Mouse (Mus musculus): ENCODE measurements around the gene Gemin4. TPM values are rescaled to one million over a fixed set of nuclear protein-coding genes. Genes with fewer than 3 reads are reported as not detected.

Gemin4 gene
- 1 to 10 TPM; 2.0 to 4.3 (median 3.6) TPM for total RNA-seq (2022)

DNA sequence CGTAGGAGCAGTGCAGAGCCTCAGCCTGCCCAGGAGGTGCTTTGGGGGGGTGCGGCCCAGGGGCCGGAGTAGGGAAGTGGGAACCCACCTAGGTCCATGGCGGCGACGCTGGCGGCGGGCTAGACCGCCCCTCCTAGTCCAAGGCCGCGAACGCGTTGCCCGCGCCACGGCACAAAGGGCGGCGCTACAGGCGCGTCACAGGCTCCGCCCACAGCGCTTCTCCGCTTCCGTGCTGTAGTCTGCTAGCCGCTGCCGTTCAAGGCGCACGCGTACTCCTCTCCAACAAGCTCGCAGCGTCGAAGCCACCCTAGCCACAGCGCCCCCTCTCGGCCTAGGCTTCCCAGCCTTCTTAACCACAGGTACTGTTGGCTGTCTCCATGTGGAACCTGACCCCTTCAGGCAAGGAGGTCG, at the start of gene Gemin4, which contains the start of gene Dbil5:
Gemin4 (minus strand) TSS at position 275 of the 411 bp plus-strand sequence.
Dbil5 (plus strand) TSS at position 219 of the 411 bp plus-strand sequence.
- peak; percentile 90 to 96 for DNase-seq (ENCODE audit: low spot score in 2 of 2)

DNA sequence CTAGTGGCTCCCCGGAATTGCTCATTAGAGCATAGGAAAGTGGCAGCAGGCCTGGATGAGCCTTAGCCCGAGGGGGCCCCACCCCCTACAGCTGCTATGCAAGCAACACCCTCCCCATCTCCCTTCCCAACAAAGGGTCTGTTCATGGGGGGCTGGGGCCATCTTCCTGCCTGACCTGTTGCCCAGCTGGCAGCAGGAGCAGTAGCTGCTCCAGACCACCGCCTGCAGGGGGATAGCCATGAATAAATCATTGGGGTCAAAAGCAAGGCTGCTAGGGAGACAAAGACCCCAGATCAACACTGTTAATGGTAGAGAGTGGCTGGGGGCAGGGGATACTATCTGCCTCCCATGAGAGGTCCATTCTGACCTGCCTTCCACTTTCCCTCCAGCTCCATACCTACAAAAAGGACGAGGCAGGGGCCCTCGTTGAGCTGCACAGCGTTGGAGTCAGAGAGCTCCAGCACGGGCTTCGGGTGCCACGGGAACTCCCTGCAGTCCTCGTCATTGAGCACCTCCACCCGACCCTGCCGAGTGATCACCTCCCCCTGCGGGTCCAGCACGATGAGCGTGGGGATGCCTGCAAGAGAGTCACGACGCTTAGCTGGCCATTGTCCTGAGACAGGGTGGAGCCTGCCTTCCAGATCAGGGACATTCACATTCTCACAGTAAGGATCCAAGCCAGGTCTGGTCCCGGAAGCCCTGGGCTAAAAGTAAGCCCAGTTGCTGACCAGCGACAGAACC, 45.3 kb upstream of the Gemin4 start:
- no peak for DNase-seq (ENCODE audit: low spot score in 2 of 2)

DNA sequence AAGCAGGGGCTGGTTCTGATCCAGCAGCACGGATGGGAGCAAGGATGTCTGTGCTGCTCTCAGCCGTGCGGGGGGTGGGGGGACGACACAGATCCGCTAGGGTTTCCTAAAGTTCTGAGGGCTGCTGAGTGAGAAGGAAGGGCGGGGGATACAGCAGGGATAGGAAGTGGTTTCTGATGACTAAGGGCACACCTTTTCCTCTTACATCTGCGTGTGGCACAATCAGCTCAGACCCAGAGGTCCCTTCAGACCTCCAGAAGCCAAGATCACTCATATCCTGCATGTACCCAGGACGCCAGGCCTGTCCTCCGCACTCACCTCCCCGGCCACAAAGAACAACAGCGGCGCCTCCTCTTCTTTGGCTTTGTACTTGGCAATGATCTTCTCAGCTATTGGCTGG, 43.8 kb upstream of the Gemin4 start:
- DNase-seq (ENCODE audit: low spot score in 2 of 2), result no peak

- DNase-seq (ENCODE audit: low spot score in 2 of 2), result no peak
Observed at GRCm38 (mm10) chr11:76260208-76261050, 43.0 kb upstream of the Gemin4 start.

DNA sequence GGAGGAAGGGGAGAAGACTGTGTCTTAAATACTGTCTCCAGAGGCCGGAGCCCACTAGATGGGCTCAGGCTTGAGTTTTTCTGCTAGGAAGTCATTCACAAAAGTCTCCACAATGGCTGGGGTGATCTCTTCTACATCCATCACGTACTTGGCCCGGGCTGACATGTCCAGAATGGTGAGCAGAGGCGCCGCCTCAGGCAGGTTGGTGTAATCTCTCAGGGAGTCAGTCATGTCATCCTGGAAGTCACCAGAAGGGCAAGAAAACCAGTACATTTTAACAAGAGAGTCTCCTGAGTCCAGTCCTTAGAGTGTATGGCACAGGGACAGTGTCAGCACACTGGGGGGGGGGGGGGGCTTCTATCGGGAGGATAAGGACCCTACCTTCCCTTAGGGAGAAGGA, 41.0 kb upstream of the Gemin4 start:
- no peak for DNase-seq (ENCODE audit: low spot score in 2 of 2)

- DNase-seq (ENCODE audit: low spot score in 2 of 2), result no peak
Observed at GRCm38 (mm10) chr11:76257386-76257785, 39.9 kb upstream of the Gemin4 start.

DNA sequence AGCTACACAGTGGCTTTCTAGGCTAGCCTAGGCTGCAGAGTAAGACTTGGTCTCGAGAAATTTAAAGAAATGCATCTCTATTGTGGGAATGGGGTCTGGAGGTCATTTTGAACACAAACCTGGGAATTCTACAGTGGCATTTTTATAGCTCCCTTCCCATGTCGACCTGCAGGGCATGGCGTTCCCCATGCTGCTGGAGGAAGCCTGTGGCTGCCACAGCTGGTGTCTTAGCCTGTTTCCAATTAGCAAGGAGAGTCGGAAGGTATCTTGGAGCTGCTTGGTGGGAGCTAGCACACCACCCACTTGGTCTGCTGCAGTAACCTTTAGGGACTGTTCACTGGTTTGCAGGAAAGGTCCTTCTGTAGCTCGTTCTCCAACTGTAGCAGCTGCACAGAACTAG, 38.7 kb upstream of the Gemin4 start:
- no peak for DNase-seq (ENCODE audit: low spot score in 2 of 2)

GRCm38 (mm10) chr11:76255431-76256001, 38.1 kb upstream of the Gemin4 start:
- DNase-seq (ENCODE audit: low spot score in 2 of 2), result no peak

DNA sequence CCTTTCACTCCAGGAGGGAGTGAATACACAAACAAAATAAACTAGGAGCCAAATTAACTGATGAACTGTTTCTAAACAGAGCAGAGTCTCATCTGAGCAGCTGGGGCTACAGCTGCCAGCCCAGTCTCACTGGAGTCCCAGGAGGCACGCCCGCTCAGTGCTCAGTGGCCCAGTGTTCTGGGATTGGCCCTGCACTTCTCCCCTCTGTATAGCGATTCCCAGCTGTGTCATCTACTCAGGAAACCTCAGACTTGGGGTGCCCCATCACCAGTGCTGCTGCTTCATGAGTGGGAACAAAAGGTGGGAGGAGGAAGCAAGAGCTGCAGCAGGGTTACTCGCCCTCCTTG, 36.4 kb upstream of the Gemin4 start:
- no peak for DNase-seq (ENCODE audit: low spot score in 2 of 2)

- DNase-seq (ENCODE audit: low spot score in 2 of 2), result peak; percentile 73 to 78
Observed at GRCm38 (mm10) chr11:76253145-76253917, 35.9 kb upstream of the Gemin4 start.

DNA sequence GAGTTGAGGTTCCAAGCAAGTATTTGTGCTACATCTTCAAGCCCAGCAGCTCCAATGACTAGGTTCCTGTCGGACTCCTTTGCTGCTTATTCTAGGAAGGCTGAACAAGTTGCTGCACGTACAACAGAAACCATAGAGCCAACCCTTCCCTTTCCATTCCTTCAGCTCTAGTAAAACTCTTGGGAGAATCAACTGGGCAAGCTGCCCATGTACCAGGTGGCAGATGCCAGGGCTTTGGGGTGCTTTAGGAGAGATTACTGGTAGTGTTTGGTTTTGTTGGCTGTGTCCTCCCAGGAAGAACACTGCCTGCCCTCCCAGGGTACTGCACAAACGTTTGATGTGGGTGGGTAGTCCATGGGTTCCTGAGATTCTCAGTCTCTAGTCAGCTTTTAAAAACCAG, 34.6 kb upstream of the Gemin4 start:
- DNase-seq (ENCODE audit: low spot score in 2 of 2), result no peak

DNA sequence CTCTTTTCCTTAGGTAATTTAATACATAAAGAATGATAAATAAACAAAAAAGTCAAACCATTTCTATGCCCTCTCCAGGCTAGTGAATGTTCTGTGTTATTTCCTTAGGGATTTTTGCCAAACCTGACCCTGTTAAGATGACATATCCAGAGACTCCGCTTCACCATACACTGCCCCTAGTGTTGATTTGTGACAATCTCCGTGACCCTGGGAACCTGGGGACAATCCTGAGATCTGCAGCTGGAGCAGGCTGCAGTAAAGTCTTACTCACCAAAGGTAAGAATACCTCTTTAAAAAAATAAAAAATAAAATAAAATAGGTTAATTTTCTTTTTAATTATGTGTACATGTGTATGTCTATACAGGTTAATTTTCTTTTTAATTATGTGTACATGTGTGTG, 29.8 kb upstream of the Gemin4 start:
- DNase-seq (ENCODE audit: low spot score in 2 of 2), result no peak

- no peak for DNase-seq (ENCODE audit: low spot score in 2 of 2)
Observed at GRCm38 (mm10) chr11:76246439-76246838, 29.0 kb upstream of the Gemin4 start.

- DNase-seq (ENCODE audit: low spot score in 2 of 2), result no peak
Observed at GRCm38 (mm10) chr11:76243811-76244546, 26.5 kb upstream of the Gemin4 start.

DNA sequence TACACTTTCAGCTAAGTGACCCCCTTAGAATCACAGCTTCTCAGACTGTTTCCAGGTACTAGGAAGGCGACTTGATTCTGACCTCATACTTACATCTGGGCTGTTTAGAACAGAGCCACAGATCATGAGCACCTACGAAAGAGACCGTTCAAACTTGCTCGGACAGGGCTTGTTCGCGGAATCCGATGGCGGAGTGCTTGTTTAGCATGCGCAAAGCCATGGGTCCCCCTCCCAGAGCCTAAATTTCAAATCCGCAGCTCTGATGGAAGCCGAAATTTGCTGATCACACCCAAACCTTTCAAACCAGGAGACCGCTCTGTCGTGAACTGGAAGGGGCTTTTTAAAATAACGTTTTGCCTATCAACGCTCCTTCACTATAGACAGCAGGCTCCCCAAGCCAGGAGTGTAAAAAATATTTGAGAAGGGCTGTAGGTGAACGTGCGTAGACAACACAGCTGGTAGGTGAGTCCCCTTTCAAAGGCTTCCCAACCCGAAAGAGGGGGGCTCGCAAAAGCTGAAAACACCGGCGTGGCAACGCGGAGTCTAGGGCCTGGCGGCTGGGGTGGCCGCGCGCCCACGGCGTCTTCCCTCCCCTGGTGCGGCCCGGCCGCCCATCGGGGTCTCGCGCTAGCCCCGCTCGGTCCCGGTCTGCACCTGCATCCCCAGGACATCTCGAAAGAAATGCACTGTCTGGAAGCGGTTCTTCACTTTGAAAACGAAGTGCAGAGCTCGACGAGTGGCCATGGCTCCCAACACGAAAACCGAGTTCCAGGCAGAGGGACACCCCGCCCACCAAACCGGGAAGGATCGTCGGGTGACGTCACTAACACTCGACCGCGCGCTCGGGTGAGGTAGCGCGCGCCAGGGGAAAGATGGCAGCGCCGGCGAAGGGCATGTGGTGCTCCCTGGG, 25.7 kb upstream of the Gemin4 start, which contains the start of the genes Mrm3 and Glod4:
Mrm3 (plus strand) TSS at position 815 of the 910 bp plus-strand sequence.
Glod4 (minus strand) TSS at position 825 of the 910 bp plus-strand sequence.
- DNase-seq (ENCODE audit: low spot score in 2 of 2), result peak; percentile 74 to 76

DNA sequence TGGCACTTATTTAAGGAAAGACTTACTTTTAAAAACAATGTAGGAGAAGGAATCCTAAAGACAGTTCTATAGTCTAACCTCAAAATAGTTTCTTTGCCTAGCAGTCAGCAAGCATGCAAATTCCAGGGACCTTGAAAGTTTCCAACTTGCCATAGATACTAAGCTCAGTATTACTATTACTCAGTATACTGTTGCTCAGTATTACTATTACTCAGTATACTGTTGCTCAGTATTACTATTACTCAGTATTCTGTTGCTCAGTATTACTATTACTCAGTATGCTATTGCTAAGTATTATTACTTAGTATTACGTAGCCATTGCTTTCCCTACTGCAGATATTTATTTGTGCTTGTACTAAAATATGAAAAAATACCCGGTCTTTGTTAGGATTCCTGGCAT, 22.3 kb upstream of the Gemin4 start:
- no peak for DNase-seq (ENCODE audit: low spot score in 2 of 2)

DNA sequence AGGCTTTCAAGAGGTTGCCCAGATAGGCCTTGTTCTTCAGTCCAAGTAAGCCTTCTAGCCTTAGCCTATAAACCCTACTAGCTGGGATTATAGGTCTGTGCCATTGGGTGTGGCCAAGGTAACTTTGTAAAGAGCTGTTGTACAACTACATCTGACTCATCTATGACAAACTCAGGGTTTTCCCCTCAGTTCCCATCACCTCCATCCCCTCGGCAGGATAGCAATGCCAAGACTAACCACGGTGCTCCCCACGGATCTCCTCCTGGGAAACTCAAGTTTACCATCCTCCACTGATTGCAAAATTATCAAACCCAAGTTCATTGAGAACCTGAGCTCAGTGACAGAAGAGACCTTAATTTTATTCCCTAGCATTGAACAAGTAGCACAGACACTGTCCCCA, 18.7 kb upstream of the Gemin4 start:
- no peak for DNase-seq (ENCODE audit: low spot score in 2 of 2)

GRCm38 (mm10) chr11:76225051-76225450, 7.6 kb upstream of the Gemin4 start:
- no peak for DNase-seq (ENCODE audit: low spot score in 2 of 2)

DNA sequence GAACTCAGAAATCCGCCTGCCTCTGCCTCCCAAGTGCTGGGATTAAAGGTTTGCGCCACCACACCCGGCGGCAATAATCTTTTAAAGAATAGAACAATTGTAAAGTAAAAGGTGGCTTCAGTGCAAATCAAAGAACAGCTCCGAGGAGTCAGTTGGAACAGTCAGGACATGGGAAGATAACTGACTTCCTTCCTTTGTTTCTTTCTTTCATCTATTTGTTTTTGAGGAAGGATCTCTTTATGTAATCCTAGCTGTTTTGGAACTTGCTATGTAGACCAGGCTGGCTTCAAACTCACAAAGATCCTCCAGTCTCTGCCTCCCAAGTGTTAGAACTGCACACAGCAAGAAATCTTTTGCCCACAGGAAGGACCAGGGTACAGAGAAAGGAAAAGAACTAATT, 7.2 kb upstream of the Gemin4 start:
- DNase-seq (ENCODE audit: low spot score in 2 of 2), result no peak

All from gastrocnemius, adult 8-10 months (tissue).